Mouse (Mus musculus) liver, embryonic 12.5 days (tissue): ENCODE results near the gene Tst. TPM values are rescaled to one million over a fixed set of nuclear protein-coding genes. Genes with fewer than 3 reads are reported as not detected.

Experiments used
- ATAC-seq: fragments of 200-750 bp; cut with Nextera tagmentation; 2 replicates; pipeline ENCODE4 v1.8.0; 2017; ENCODE audit warnings: moderate number of reproducible peaks, mild to moderate bottlenecking, moderate library complexity
- H3K27ac ChIP-seq: fragments of 300-500 bp; sonication (generic); 2 replicates; pipeline ENCODE4 v1.5.1; 2016; ENCODE audit warnings: mild to moderate bottlenecking
- H3K27me3 ChIP-seq: fragments of 300-500 bp; sonication (generic); replicated peaks from 2 replicates; pipeline ENCODE4 v1.6.1; 2016; ENCODE audit warnings: mild to moderate bottlenecking, moderate library complexity
- H3K36me3 ChIP-seq: fragments of 300-500 bp; sonication (generic); 2 replicates; pipeline ENCODE4 v1.6.1; 2016; ENCODE audit warnings: mild to moderate bottlenecking, moderate library complexity
- H3K4me1 ChIP-seq: fragments of 300-500 bp; sonication (generic); 2 replicates; pipeline ENCODE4 v1.6.1; 2016
- H3K4me2 ChIP-seq: fragments of 300-500 bp; sonication (generic); 2 replicates; pipeline ENCODE4 v1.6.1; 2016; ENCODE audit warnings: mild to moderate bottlenecking, moderate library complexity
- H3K4me3 ChIP-seq: fragments of 300-500 bp; sonication (generic); 2 replicates; pipeline ENCODE4 v1.5.1; 2016; ENCODE audit warnings: mild to moderate bottlenecking, moderate library complexity
- H3K9ac ChIP-seq: fragments of 300-500 bp; sonication (generic); 2 replicates; pipeline ENCODE4 v1.6.1; 2016; ENCODE audit warnings: mild to moderate bottlenecking, moderate library complexity
- H3K9me3 ChIP-seq: fragments of 300-500 bp; sonication (generic); replicated peaks from 2 replicates; pipeline ENCODE4 v1.6.1; 2016; ENCODE audit warnings: mild to moderate bottlenecking, moderate library complexity
- WGBS: fragments of 180-500 bp; shearing (Covaris S2); methylation state at CpG from one replicate; pipeline ENCODE4 v1.1.7; 2016; ENCODE audit not compliant: insufficient replicate concordance; 5-methylcytosine and 5-hydroxymethylcytosine counted together
- polyA plus RNA-seq: library from polyadenylated mRNA; unstranded; fragments of >200 nt; fragmentation: Nextera tagmentation; extraction: Ambion mirVana; gene quantifications from 2 replicates; pipeline ENCODE4 v1.2.1, GENCODE M21; 2016

Tst gene
- 84.9 and 92.8 TPM in 2 replicates for polyA plus RNA-seq

DNA sequence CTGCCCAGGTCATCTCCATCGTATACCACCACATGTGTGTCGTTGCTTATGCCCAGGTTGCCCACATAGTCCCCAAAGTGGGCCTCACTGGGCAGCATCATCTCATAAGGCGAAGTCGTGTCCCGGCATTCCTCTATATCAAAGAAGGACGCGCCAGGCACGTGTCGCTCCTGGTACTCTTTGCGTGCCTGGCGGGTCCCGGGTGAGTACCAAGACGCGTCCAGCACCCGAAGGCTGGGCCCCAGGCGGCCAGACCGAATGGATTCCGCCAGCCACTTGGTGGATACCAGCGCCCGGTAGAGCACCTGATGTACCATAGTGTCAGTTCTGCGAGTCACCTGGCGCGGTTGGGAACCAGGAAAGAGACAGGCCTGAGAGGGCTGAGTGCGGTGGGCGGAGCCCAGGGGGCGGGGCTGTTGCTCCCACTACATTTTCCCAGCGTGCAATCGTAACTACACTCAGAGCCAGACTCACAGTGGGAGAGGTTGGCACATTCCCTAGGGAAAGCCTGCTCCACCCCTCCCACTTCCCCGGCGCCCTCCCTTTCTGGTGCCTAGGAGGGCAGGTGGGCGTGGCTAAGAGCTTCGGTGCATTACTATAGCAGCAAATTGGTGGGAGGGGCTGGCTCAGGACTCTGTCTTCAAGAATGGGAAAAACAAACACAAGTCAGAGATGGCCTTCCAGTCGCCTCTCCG is at the start of gene Tst:
Tst (minus strand) TSS at position 391 of the 695 bp plus-strand sequence.
- Histone ChIP-seq H3K36me3 (peaks cover 12% of the 10 kb centered on the region), H3K27ac (peak within 1 kb of the TSS; percentile 99), H3K9me3 (no peaks in the 10 kb centered on the region), H3K4me2 (peak within 1 kb of the TSS; percentile 93), H3K4me3 (peak within 1 kb of the TSS; percentile 85), H3K9ac (peak within 1 kb of the TSS; percentile 96), H3K27me3 (peaks cover 26% of the 10 kb centered on the region), H3K4me1 (peaks cover 88% of the 10 kb centered on the region)
- ATAC-seq, result peak; percentile 67
- WGBS, result 4% methylated on average over 34 of the region's 34 CpGs

- no peak overlapping the region for H3K9ac ChIP-seq
- ATAC-seq, result no peak
- WGBS, result 38% methylated on average over 4 of the region's 4 CpGs
Measured at GRCm38 (mm10) chr15:78455168-78455567, 49.5 kb upstream of the Tst start.

DNA sequence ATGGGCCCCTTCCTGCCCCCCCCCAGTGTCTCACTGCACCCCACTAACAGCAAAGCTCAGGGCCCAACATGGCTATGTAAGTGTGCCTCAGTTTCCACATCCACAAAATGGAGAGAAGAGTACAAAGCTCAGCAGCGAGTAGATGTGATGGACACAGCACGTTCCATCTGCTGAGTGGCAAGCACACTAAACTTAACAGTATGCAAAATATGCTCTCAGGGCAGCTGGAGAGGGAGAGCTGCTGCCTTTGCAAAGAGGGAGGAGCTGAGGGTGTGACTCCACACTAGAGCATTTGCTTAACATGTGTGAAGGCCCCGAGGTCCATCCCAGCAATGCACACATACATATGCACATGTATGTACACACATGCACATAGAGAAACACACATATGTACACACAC is 47.2 kb upstream of the Tst start:
- Histone ChIP-seq H3K27ac (no peak overlapping the region), H3K4me3 (no peak overlapping the region), H3K9ac (no peak overlapping the region), H3K36me3 (no peaks in the 10 kb centered on the region), H3K4me1 (peaks cover 42% of the 10 kb centered on the region), H3K9me3 (no peaks in the 10 kb centered on the region), H3K27me3 (no peaks in the 10 kb centered on the region), H3K4me2 (no peak overlapping the region)
- WGBS, result 80% methylated on average over 3 of the region's 3 CpGs
- no peak for ATAC-seq

More at GRCm38 (mm10) chr15:78455168-78455567, 49.5 kb upstream of the Tst start:
- Histone ChIP-seq H3K9me3 (no peaks in the 10 kb centered on the region), H3K4me3 (no peak overlapping the region), H3K4me2 (no peak overlapping the region), H3K4me1 (peaks cover 22% of the 10 kb centered on the region), H3K27ac (no peak overlapping the region), H3K36me3 (no peaks in the 10 kb centered on the region), H3K27me3 (no peaks in the 10 kb centered on the region)

GRCm38 (mm10) chr15:78451201-78451600 is 45.5 kb upstream of the Tst start:
- no peak overlapping the region for H3K27ac ChIP-seq
- H3K4me3 ChIP-seq, result no peak overlapping the region
- H3K27me3 ChIP-seq, result no peaks in the 10 kb centered on the region; the same call in 1 of the 2 replicates
- no peak overlapping the region for H3K4me2 ChIP-seq
- no peaks in the 10 kb centered on the region for H3K36me3 ChIP-seq
- no peak overlapping the region for H3K9ac ChIP-seq
- no peaks in the 10 kb centered on the region for H3K9me3 ChIP-seq
- H3K4me1 ChIP-seq, result peaks cover 44% of the 10 kb centered on the region
- no peak for ATAC-seq
- 65% methylated on average over 2 of the region's 2 CpGs for WGBS

- Histone ChIP-seq H3K4me3 (no peak overlapping the region), H3K27me3 (peaks cover 5% of the 10 kb centered on the region; the same call in 1 of the 2 replicates), H3K4me2 (peak overlapping the region; percentile 32; the same call in 1 of the 2 replicates), H3K9me3 (no peaks in the 10 kb centered on the region), H3K9ac (peak overlapping the region; percentile 45; the same call in 1 of the 2 replicates), H3K27ac (peak overlapping the region; percentile 75), H3K36me3 (no peaks in the 10 kb centered on the region), H3K4me1 (peaks cover 44% of the 10 kb centered on the region)
- 67% methylated on average over 6 of the region's 6 CpGs for WGBS
- ATAC-seq, result no peak
Measured at GRCm38 (mm10) chr15:78450419-78450768, 44.7 kb upstream of the Tst start.

DNA sequence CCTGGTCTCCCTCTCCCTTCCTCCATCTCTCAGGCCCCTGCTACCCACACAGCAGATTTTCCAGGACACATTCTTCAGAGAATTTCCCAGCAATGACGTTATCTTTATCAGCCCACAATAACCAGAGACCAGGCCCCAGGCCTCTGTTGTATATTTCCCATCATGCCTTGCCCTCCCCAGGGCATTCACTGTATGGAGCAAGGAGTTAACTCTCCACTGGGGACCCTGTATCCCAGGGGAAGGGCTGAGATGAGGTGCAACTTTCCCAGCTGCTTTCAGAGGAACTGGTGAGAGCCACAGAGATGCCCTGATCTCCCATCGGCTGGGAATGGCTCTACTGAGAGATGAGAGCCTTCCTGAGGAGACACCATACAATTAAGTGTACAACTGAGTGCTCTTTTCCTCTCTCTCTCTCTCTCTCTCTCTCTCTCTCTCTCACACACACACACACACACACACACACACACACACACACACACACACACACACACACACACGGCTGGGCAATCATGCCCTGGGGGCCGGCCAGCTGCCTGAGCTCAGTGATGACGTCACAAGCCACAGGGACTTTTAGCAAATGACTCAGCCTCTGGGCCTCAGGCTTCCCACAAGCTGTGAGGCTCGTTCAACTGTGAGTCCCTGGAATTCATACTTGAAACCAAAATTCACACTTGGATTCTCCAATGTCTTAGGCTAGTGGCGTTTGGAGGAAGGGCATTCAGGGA is 44.1 kb upstream of the Tst start:
- H3K4me2 ChIP-seq, result peak overlapping the region; percentile 32; the same call in 1 of the 2 replicates
- WGBS, result 19% methylated on average over 7 of the region's 7 CpGs
- H3K9me3 ChIP-seq, result no peaks in the 10 kb centered on the region
- H3K4me1 ChIP-seq, result peaks cover 44% of the 10 kb centered on the region
- peak; percentile 60 for ATAC-seq
- peaks cover 7% of the 10 kb centered on the region; the same call in 1 of the 2 replicates for H3K27me3 ChIP-seq
- H3K27ac ChIP-seq, result peak overlapping the region; percentile 75
- no peak overlapping the region for H3K4me3 ChIP-seq
- peak overlapping the region; percentile 45; the same call in 1 of the 2 replicates for H3K9ac ChIP-seq
- no peaks in the 10 kb centered on the region for H3K36me3 ChIP-seq

GRCm38 (mm10) chr15:78449131-78449530 is 43.4 kb upstream of the Tst start:
- Histone ChIP-seq H3K9ac (peak overlapping the region; percentile 12; the same call in 1 of the 2 replicates), H3K9me3 (no peaks in the 10 kb centered on the region), H3K4me1 (peaks cover 44% of the 10 kb centered on the region), H3K4me3 (no peak overlapping the region), H3K36me3 (no peaks in the 10 kb centered on the region), H3K4me2 (no peak overlapping the region), H3K27ac (peak overlapping the region; percentile 75), H3K27me3 (peaks cover 7% of the 10 kb centered on the region; the same call in 1 of the 2 replicates)
- ATAC-seq, result no peak
- 47% methylated on average over 6 of the region's 6 CpGs for WGBS

DNA sequence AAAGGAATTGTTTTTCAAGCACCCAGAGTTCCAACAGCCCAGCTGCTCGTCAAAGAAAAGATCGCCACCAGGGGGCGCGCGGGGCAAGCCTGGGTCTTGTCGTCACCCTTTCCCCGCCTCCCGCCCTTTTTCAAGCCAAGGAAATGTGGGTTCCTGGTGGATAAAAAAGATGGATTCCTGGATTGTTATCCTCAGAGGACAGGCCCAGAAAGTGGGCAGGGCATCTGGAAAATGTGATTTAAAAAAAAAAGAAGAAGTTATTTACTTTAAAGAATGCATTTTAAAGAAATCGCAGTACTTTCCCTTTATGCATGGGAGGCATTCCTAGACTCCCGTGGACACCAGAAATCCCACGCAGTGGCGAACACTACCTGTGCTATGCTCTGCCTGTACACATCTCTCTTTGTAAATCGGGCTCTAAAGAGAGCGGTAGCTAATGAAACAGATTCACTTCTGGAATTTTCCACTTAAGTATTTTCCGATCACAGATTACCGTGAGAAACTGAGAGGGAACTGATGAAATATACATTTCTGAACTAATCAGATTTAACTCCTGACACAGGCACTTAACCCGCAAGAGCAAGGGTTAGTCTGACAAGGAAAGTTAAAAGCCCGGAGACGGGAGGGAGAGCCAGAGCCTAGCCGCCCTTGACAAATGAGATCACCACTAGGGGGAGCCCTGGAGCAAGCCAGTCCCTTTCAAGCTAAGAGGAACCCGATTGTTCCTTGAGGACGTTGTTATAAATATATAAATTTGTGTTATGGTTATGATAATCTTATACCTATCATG is 42.2 kb upstream of the Tst start:
- H3K27me3 ChIP-seq, result peaks cover 12% of the 10 kb centered on the region; the same call in 1 of the 2 replicates

DNA sequence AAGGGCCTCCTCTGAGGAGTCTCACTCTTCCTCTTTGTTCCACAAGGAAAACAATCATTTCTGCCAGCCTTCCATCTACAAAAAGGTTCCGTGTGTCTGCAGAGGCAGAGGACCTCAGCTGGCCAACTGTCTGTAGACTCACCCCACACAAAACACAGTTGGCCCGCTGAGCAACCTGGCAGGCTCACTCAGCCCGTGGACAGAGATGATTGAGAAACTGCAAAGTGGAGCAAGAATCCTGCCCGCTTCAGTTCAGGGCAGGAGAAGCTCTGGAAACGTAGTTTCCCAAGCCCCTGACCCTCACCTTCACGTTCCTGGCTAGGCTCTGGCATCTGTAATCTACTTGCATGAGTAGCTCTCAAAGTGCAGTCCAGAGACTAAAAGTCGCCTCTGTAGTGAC is 41.4 kb upstream of the Tst start:
- Histone ChIP-seq H3K27ac (no peak overlapping the region), H3K4me3 (no peak overlapping the region), H3K4me1 (peaks cover 38% of the 10 kb centered on the region), H3K9me3 (no peaks in the 10 kb centered on the region), H3K9ac (no peak overlapping the region), H3K27me3 (peaks cover 12% of the 10 kb centered on the region), H3K36me3 (no peaks in the 10 kb centered on the region), H3K4me2 (peak overlapping the region; percentile 85; the same call in 1 of the 2 replicates)
- 48% methylated on average over 7 of the region's 7 CpGs for WGBS
- no peak for ATAC-seq

More for the DNA sequence above, 42.2 kb upstream of the Tst start:
- Histone ChIP-seq H3K36me3 (no peaks in the 10 kb centered on the region), H3K4me1 (peaks cover 44% of the 10 kb centered on the region), H3K4me3 (peak overlapping the region; percentile 55), H3K4me2 (peak overlapping the region; percentile 85), H3K27ac (peak overlapping the region; percentile 84), H3K9me3 (no peaks in the 10 kb centered on the region), H3K9ac (peak overlapping the region; percentile 65)
- ATAC-seq, result peak; percentile 30; the same call in 1 of the 2 replicates
- 2% methylated on average over 22 of the region's 22 CpGs for WGBS

DNA sequence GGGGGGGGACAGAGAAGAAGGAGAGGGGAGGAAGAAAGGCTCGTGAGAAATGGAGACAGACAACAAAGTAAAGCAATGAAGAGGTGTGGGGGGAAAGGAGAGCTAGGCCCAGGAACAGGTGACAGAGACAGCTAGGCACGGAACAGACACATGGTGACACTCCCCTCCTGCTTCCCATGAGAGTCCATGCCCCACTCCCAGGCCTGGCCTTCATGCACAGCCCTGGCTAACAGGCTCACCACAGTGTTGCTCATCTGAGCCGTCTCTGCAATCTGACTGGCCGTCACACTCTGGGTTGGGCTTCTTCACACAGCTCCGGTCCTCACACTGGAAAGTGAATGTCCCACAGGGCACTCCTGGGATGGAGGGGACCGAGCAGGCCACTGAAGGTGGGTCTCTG is 38.1 kb upstream of the Tst start:
- ATAC-seq, result no peak
- Histone ChIP-seq H3K4me1 (peaks cover 9% of the 10 kb centered on the region), H3K9me3 (no peaks in the 10 kb centered on the region), H3K27ac (no peak overlapping the region), H3K4me2 (no peak overlapping the region), H3K9ac (no peak overlapping the region), H3K27me3 (peaks cover 31% of the 10 kb centered on the region), H3K4me3 (no peak overlapping the region), H3K36me3 (no peaks in the 10 kb centered on the region)
- 45% methylated on average over 6 of the region's 6 CpGs for WGBS

- Histone ChIP-seq H3K9ac (no peak overlapping the region), H3K27me3 (peaks cover 47% of the 10 kb centered on the region), H3K36me3 (no peaks in the 10 kb centered on the region), H3K4me1 (peaks cover 10% of the 10 kb centered on the region), H3K9me3 (no peaks in the 10 kb centered on the region), H3K4me2 (no peak overlapping the region), H3K27ac (no peak overlapping the region), H3K4me3 (no peak overlapping the region)
- no peak for ATAC-seq
- WGBS, result 79% methylated on average over 19 of the region's 19 CpGs
Measured at GRCm38 (mm10) chr15:78442231-78442630, 36.5 kb upstream of the Tst start.
